Mouse (Mus musculus) CH12.LX (cell line): Measurements from ENCODE around the gene Suclg2. TPM values are rescaled to one million over a fixed set of nuclear protein-coding genes. Genes with fewer than 3 reads are reported as not detected.

Experiments used
- DNase-seq: peaks from one replicate; pipeline ENCODE4 v3.0.0-alpha.2; 2013; ENCODE audit errors: extremely low read depth
- H3K27ac ChIP-seq: 2 replicates; pipeline ENCODE4 v1.5.1; 2012; ENCODE audit warnings: low read depth, mild to moderate bottlenecking, control low read depth, moderate library complexity; ENCODE audit not compliant: insufficient read depth
- H3K27me3 ChIP-seq: replicated peaks from 2 replicates; pipeline ENCODE3; 2012; ENCODE audit warnings: inconsistent platforms
- H3K36me3 ChIP-seq, 2 experiments: replicated peaks in 1 of 2; 2 replicates each; pipeline versions ENCODE3 to v1.6.1; 2012; ENCODE audit warnings: inconsistent platforms in 1 of 2, low read length in 1 of 2, mild to moderate bottlenecking in 1 of 2, mixed read lengths in 1 of 2, moderate library complexity in 1 of 2; ENCODE audit not compliant: control insufficient read depth in 1 of 2, insufficient read depth in 1 of 2
- H3K4me1 ChIP-seq, 2 experiments: 2 replicates each; pipeline ENCODE4 v1.6.1; 2012; ENCODE audit warnings: inconsistent platforms in 1 of 2, moderate library complexity in 1 of 2; ENCODE audit not compliant: insufficient read depth in 2 of 2, control insufficient read depth in 1 of 2
- H3K4me2 ChIP-seq: 2 replicates; pipeline ENCODE4 v1.6.1; 2012; ENCODE audit warnings: low read depth, mild to moderate bottlenecking, control low read depth; ENCODE audit not compliant: poor library complexity, insufficient read depth, severe bottlenecking
- H3K4me3 ChIP-seq, 3 experiments: fragments of 150-350 bp in 1 of 3; sonication (generic) in 1 of 3; replicated peaks in 1 of 3; 2 replicates each; pipeline versions ENCODE3 to v1.5.1; 2011 to 2012; ENCODE audit warnings: low read depth in 2 of 3, low read length in 2 of 3, mild to moderate bottlenecking in 2 of 3, moderate library complexity in 2 of 3, control low read depth in 1 of 3, improper control_type of control experiment in 1 of 3, inconsistent platforms in 1 of 3, mixed read lengths in 1 of 3; ENCODE audit not compliant: poor library complexity in 1 of 3
- H3K79me2 ChIP-seq: replicated peaks from 2 replicates; pipeline ENCODE4 v1.6.1; 2012; ENCODE audit warnings: mild to moderate bottlenecking, moderate library complexity; ENCODE audit not compliant: control insufficient read depth, poor library complexity, insufficient read depth, severe bottlenecking; ENCODE audit errors: extremely low read depth
- H3K9ac ChIP-seq: 2 replicates; pipeline ENCODE4 v1.6.1; 2012; ENCODE audit warnings: low read depth, mild to moderate bottlenecking, control low read depth, moderate library complexity; ENCODE audit not compliant: insufficient read depth
- H3K9me3 ChIP-seq: replicated peaks from 2 replicates; pipeline ENCODE3; 2012; ENCODE audit warnings: low read length, inconsistent platforms, mixed read lengths
- BHLHE40 ChIP-seq: IDR thresholded peaks from 2 replicates; pipeline ENCODE4 v1.6.1; 2011; ENCODE audit warnings: mild to moderate bottlenecking, low read depth, low read length, improper control_type of control experiment
- CTCF ChIP-seq, 2 experiments: IDR thresholded peaks in 1 of 2; conservative IDR thresholded peaks in 1 of 2; 2 replicates each; pipeline ENCODE4 v1.5.1; 2011 to 2012; ENCODE audit warnings: low read depth in 2 of 2, low read length in 2 of 2, improper control_type of control experiment in 1 of 2, inconsistent platforms in 1 of 2, mild to moderate bottlenecking in 1 of 2, moderate library complexity in 1 of 2
- ELF1 ChIP-seq: IDR thresholded peaks from 2 replicates; pipeline ENCODE4 v1.6.1; 2014; ENCODE audit warnings: low read depth, mild to moderate bottlenecking, inconsistent platforms, low read length, improper control_type of control experiment
- EP300 ChIP-seq: IDR thresholded peaks from 2 replicates; pipeline ENCODE4 v1.6.1; 2011; ENCODE audit warnings: low read length, improper control_type of control experiment
- ETS1 ChIP-seq: conservative IDR thresholded peaks from 2 replicates; pipeline ENCODE4 v1.6.1; 2012; ENCODE audit warnings: low read depth, mild to moderate bottlenecking, inconsistent platforms, low read length, improper control_type of control experiment, moderate library complexity
- HCFC1 ChIP-seq: IDR thresholded peaks from 2 replicates; pipeline ENCODE4 v1.6.1; 2012; ENCODE audit warnings: low read depth, mild to moderate bottlenecking, inconsistent platforms, low read length, improper control_type of control experiment
- IRF4 ChIP-seq: IDR thresholded peaks from 2 replicates; pipeline ENCODE4 v1.6.1; 2014; ENCODE audit warnings: low read depth, mild to moderate bottlenecking, inconsistent platforms, low read length, improper control_type of control experiment
- JUN ChIP-seq: IDR thresholded peaks from 2 replicates; pipeline ENCODE4 v1.6.1; 2011; ENCODE audit warnings: low read depth, mild to moderate bottlenecking, low read length, improper control_type of control experiment, moderate library complexity; ENCODE audit not compliant: insufficient read depth
- JUND ChIP-seq: conservative IDR thresholded peaks from 2 replicates; pipeline ENCODE4 v1.6.1; 2011; ENCODE audit warnings: low read depth, low read length, improper control_type of control experiment
- MAFK ChIP-seq: IDR thresholded peaks from 2 replicates; pipeline ENCODE4 v1.6.1; 2011; ENCODE audit warnings: low read length, improper control_type of control experiment; ENCODE audit not compliant: insufficient replicate concordance
- MAX ChIP-seq: IDR thresholded peaks from 2 replicates; pipeline ENCODE4 v1.6.1; 2011; ENCODE audit warnings: low read length, improper control_type of control experiment
- MAZ ChIP-seq: IDR thresholded peaks from 2 replicates; pipeline ENCODE4 v1.6.1; 2012; ENCODE audit warnings: low read depth, mild to moderate bottlenecking, inconsistent platforms, low read length, improper control_type of control experiment, moderate library complexity
- MEF2A ChIP-seq: IDR thresholded peaks from 2 replicates; pipeline ENCODE4 v1.6.1; 2014; ENCODE audit warnings: low read depth, mild to moderate bottlenecking, inconsistent platforms, low read length, improper control_type of control experiment, borderline replicate concordance
- NELFE ChIP-seq: IDR thresholded peaks from 2 replicates; pipeline ENCODE4 v1.6.1; 2011; ENCODE audit warnings: low read depth, low read length, improper control_type of control experiment
- NRF1 ChIP-seq: IDR thresholded peaks from 2 replicates; pipeline ENCODE4 v1.6.1; 2014; ENCODE audit warnings: low read depth, mild to moderate bottlenecking, inconsistent platforms, low read length, improper control_type of control experiment, moderate library complexity
- POLR2A ChIP-seq: IDR thresholded peaks from 2 replicates; pipeline ENCODE4 v1.6.1; 2011; ENCODE audit warnings: low read depth, mild to moderate bottlenecking, improper control_type of control experiment, low read length
- POLR2AphosphoS2 ChIP-seq: IDR thresholded peaks from 2 replicates; pipeline ENCODE4 v1.6.1; 2011; ENCODE audit warnings: low read depth, low read length, improper control_type of control experiment
- RAD21 ChIP-seq: IDR thresholded peaks from 2 replicates; pipeline ENCODE4 v1.6.1; 2011; ENCODE audit warnings: low read depth, mild to moderate bottlenecking, low read length, improper control_type of control experiment, moderate library complexity
- RCOR1 ChIP-seq: conservative IDR thresholded peaks from 2 replicates; pipeline ENCODE4 v1.6.1; 2012; ENCODE audit warnings: low read depth, mild to moderate bottlenecking, inconsistent platforms, low read length, improper control_type of control experiment
- SMC3 ChIP-seq: IDR thresholded peaks from 2 replicates; pipeline ENCODE4 v1.6.1; 2011; ENCODE audit warnings: low read depth, low read length, improper control_type of control experiment
- TBP ChIP-seq: conservative IDR thresholded peaks from 2 replicates; pipeline ENCODE4 v1.6.1; 2011; ENCODE audit warnings: low read depth, low read length, improper control_type of control experiment
- TCF12 ChIP-seq: IDR thresholded peaks from 2 replicates; pipeline ENCODE4 v1.6.1; 2014; ENCODE audit warnings: low read depth, mild to moderate bottlenecking, inconsistent platforms, low read length, improper control_type of control experiment
- UBTF ChIP-seq: IDR thresholded peaks from 2 replicates; pipeline ENCODE4 v1.6.1; 2012; ENCODE audit warnings: low read depth, mild to moderate bottlenecking, inconsistent platforms, low read length, improper control_type of control experiment, moderate library complexity
- ZC3H11A ChIP-seq: IDR thresholded peaks from 2 replicates; pipeline ENCODE4 v1.6.1; 2012; ENCODE audit warnings: low read depth, mild to moderate bottlenecking, inconsistent platforms, low read length, improper control_type of control experiment
- ZKSCAN1 ChIP-seq: IDR thresholded peaks from 2 replicates; pipeline ENCODE4 v1.6.1; 2012; ENCODE audit warnings: low read depth, inconsistent platforms, low read length, improper control_type of control experiment, borderline replicate concordance
- dilution Hi-C: fragments of 300-500 bp; cut with MboI; formaldehyde crosslinking; loops from 2 replicates; pipeline ENCODE4 v1.14.3; 2020; ENCODE audit warnings: low sequenced_read_pairs; ENCODE audit not compliant: extremely low pct_unique_long_range_greater_than_20kb, extremely low pct_ligation_motif_present
- in situ Hi-C: fragments of 300-500 bp; cut with MboI; formaldehyde crosslinking; loops from 3 replicates; pipeline ENCODE4 v1.14.3; 2019; ENCODE audit warnings: low sequenced_read_pairs, low pct_ligation_motif_present, low pct_unique_long_range_greater_than_20kb, mixed read lengths
- polyA plus RNA-seq: library from polyadenylated mRNA; unstranded; fragments of >175 nt; gene quantifications from 2 replicates; pipeline ENCODE4 v1.2.1, GENCODE M21; 2012; ENCODE audit warnings: low read depth; ENCODE audit not compliant: insufficient read length
- total RNA-seq, 2 experiments: library from RNA; depleted of rRNA; stranded (reverse); fragments of 300-350 nt in 1 of 2; fragments of >200 nt in 1 of 2; gene quantifications; 2 replicates each; pipeline ENCODE4 v1.2.3; 2012 to 2014

Gene Suclg2
- total and polyA plus RNA-seq, 3 experiments, result 46.5 to 86.2 (median 48.3) TPM

DNA sequence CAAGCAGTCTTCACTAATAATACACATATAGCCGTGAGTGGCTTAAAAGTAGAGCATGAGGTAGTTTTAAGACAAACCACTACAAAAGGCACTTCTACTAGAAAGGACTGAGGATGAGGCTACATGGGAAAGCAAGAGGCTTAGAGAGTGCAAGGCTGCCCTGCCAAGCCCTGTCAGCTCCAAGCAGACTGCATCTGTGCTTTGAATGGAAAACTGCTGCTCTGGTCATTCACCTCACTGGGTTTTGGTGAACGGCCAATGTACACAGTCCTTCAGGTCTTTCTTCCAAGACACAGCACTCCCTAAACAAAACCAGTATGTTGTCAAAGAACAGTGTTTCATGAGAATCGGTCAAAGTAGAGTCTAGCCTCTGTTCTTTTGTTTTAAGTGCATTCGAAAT is 124.4 kb downstream of the Suclg2 start:
- H3K4me1 ChIP-seq, result peaks cover 0 to 14% of the 10 kb centered on the region in 2 experiments; a peak in 1 of 4 replicates
- TF ChIP-seq CTCF (conservative IDR thresholded peaks at IDR 0.05 in 1 of 2, IDR thresholded peaks at IDR 0.05 in 1 of 2; ENCODE audit: low read depth in 2 of 2, low read length in 2 of 2), result no peak
- no peak for TF ChIP-seq IRF4
- no peak for TF ChIP-seq ELF1
- no peak for TF ChIP-seq ETS1
- TF ChIP-seq NELFE, result no peak
- TF ChIP-seq NRF1, result no peak
- TF ChIP-seq JUND, result no peak
- TF ChIP-seq ZC3H11A, result no peak
- no peak for TF ChIP-seq MAX
- TF ChIP-seq EP300, result no peak
- no peak for TF ChIP-seq TCF12
- no peak for TF ChIP-seq MAZ
- no peak for TF ChIP-seq TBP
- no peak for TF ChIP-seq JUN
- no peak for TF ChIP-seq ZKSCAN1
- TF ChIP-seq UBTF, result no peak
- TF ChIP-seq SMC3, result no peak
- TF ChIP-seq HCFC1, result no peak
- TF ChIP-seq POLR2A, result no peak
- H3K27me3 ChIP-seq, result no peaks in the 10 kb centered on the region
- no peak overlapping the region for H3K9ac ChIP-seq
- no peaks in the 10 kb centered on the region for H3K79me2 ChIP-seq
- dilution Hi-C loops (no loop called here), in situ Hi-C loops (no loop called here)
- H3K27ac ChIP-seq, result no peak overlapping the region
- H3K36me3 ChIP-seq, result peaks cover 9 to 56% of the 10 kb centered on the region in 2 experiments
- no peak overlapping the region for H3K4me2 ChIP-seq
- H3K9me3 ChIP-seq, result no peaks in the 10 kb centered on the region
- H3K4me3 ChIP-seq, result no peak overlapping the region
- DNase-seq, result no peak

DNA sequence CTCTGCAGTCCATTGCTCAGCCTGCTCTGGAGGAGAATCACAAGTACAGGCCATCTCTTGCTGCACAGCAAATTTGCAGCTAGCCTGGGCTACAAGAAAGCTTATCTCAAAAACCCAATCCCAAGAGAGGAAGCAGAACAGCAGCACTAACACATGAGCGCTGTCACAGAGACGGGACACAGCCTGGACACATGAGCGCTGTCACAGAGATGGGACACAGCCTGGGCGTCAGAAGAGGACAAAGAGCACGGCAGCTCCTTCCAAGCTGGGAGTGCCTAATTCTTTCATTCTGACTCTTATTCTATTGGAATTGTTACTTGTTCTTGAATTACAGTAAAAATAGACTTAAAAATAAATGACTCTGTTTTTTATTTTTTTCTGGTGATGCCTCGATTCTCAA is 126.2 kb downstream of the Suclg2 start:
- no peak for TF ChIP-seq CTCF (conservative IDR thresholded peaks at IDR 0.05 in 1 of 2, IDR thresholded peaks at IDR 0.05 in 1 of 2; ENCODE audit: low read depth in 2 of 2, low read length in 2 of 2)
- no peak for TF ChIP-seq MEF2A
- no peak for TF ChIP-seq POLR2AphosphoS2
- no peak for TF ChIP-seq RCOR1
- TF ChIP-seq NELFE, result no peak
- TF ChIP-seq MAX, result no peak
- TF ChIP-seq MAFK, result no peak
- TF ChIP-seq TCF12, result no peak
- TF ChIP-seq BHLHE40, result no peak
- no peak for TF ChIP-seq RAD21
- TF ChIP-seq UBTF, result no peak
- Histone ChIP-seq H3K79me2 (no peaks in the 10 kb centered on the region), H3K4me2 (no peak overlapping the region), H3K27me3 (no peaks in the 10 kb centered on the region), H3K36me3 (peaks cover 9 to 59% of the 10 kb centered on the region in 2 experiments), H3K4me1 (peaks cover 0 to 18% of the 10 kb centered on the region in 2 experiments; a peak in 1 of 4 replicates), H3K27ac (no peak overlapping the region), H3K9me3 (no peaks in the 10 kb centered on the region), H3K9ac (no peak overlapping the region), H3K4me3 (no peak overlapping the region)
- dilution Hi-C loops, result no loop called here
- DNase-seq, result no peak
- in situ Hi-C loops, result no loop called here
